Mouse (Mus musculus) MEL (cell line): ENCODE data around the gene Aoah. TPM values are rescaled to one million over a fixed set of nuclear protein-coding genes. Genes with fewer than 3 reads are reported as not detected.

Experiments
- DNase-seq: peaks from one replicate; pipeline ENCODE4 v3.0.0; 2011; ENCODE audit warnings: low read depth, low spot score
- H3K27ac ChIP-seq: 2 replicates; pipeline ENCODE4 v1.5.1; 2012; ENCODE audit warnings: low read depth, mild to moderate bottlenecking, control low read depth, low read length, moderate library complexity; ENCODE audit not compliant: control insufficient read depth
- H3K27me3 ChIP-seq, 2 experiments: fragments of 150-350 bp in 1 of 2; sonication (generic) in 1 of 2; 2 replicates each; pipeline ENCODE4 v1.6.1; 2012; ENCODE audit warnings: low read length in 2 of 2, mild to moderate bottlenecking in 2 of 2, improper control_type of control experiment in 1 of 2, moderate library complexity in 1 of 2; ENCODE audit not compliant: insufficient read depth in 2 of 2, control insufficient read depth in 1 of 2
- H3K36me3 ChIP-seq, 2 experiments: 2 replicates each; pipeline ENCODE4 v1.6.1; 2012 to 2014; ENCODE audit warnings: low read length in 2 of 2, improper control_type of control experiment in 1 of 2, inconsistent platforms in 1 of 2, mild to moderate bottlenecking in 1 of 2; ENCODE audit not compliant: insufficient read depth in 2 of 2, control insufficient read depth in 1 of 2
- H3K4me1 ChIP-seq, 2 experiments: fragments of 150-350 bp in 1 of 2; sonication (generic) in 1 of 2; 2 replicates each; pipeline ENCODE4 v1.6.1; 2012; ENCODE audit warnings: low read length in 2 of 2, improper control_type of control experiment in 1 of 2, mild to moderate bottlenecking in 1 of 2; ENCODE audit not compliant: insufficient read depth in 2 of 2, control insufficient read depth in 1 of 2
- H3K4me3 ChIP-seq, 2 experiments: fragments of 150-350 bp in 1 of 2; sonication (generic) in 1 of 2; 2 replicates each; pipeline ENCODE4 v1.5.1; 2012; ENCODE audit warnings: low read depth in 2 of 2, low read length in 2 of 2, mild to moderate bottlenecking in 2 of 2, moderate library complexity in 2 of 2, control low read depth in 1 of 2, improper control_type of control experiment in 1 of 2; ENCODE audit not compliant: control insufficient read depth in 1 of 2, insufficient read depth in 1 of 2
- H3K79me2 ChIP-seq: 2 replicates; pipeline ENCODE4 v1.6.1; 2012; ENCODE audit warnings: mild to moderate bottlenecking, low read length, moderate library complexity; ENCODE audit not compliant: control insufficient read depth, poor library complexity, insufficient read depth
- H3K9ac ChIP-seq: 2 replicates; pipeline ENCODE4 v1.6.1; 2012; ENCODE audit warnings: low read depth, mild to moderate bottlenecking, control low read depth, low read length, moderate library complexity; ENCODE audit not compliant: control insufficient read depth, poor library complexity, severe bottlenecking
- H3K9me3 ChIP-seq: fragments of 150-350 bp; sonication (generic); replicated peaks from 2 replicates; pipeline ENCODE4 v1.6.1; 2012; ENCODE audit warnings: mild to moderate bottlenecking, low read length, improper control_type of control experiment, moderate library complexity; ENCODE audit not compliant: insufficient read depth
- BHLHE40 ChIP-seq: IDR thresholded peaks from 2 replicates; pipeline ENCODE4 v1.6.1; 2012; ENCODE audit warnings: low read depth, mild to moderate bottlenecking, inconsistent platforms, low read length, improper control_type of control experiment, borderline replicate concordance
- E2F4 ChIP-seq: IDR thresholded peaks from 2 replicates; pipeline ENCODE4 v1.6.1; 2011; ENCODE audit warnings: low read depth, low read length, improper control_type of control experiment, borderline replicate concordance
- ELF1 ChIP-seq: IDR thresholded peaks from 2 replicates; pipeline ENCODE4 v1.6.1; 2014; ENCODE audit warnings: low read depth, mild to moderate bottlenecking, inconsistent platforms, low read length, improper control_type of control experiment, moderate library complexity
- EP300 ChIP-seq, 2 experiments: IDR thresholded peaks; 2 replicates each; pipeline ENCODE4 v1.6.1; 2011; ENCODE audit warnings: improper control_type of control experiment in 2 of 2, low read length in 2 of 2, low read depth in 1 of 2, mild to moderate bottlenecking in 1 of 2
- GABPA ChIP-seq: IDR thresholded peaks from 2 replicates; pipeline ENCODE4 v1.6.1; 2012; ENCODE audit warnings: low read depth, mild to moderate bottlenecking, inconsistent platforms, low read length, improper control_type of control experiment, moderate library complexity
- GATA1 ChIP-seq: IDR thresholded peaks from 2 replicates; pipeline ENCODE4 v1.6.1; 2011; ENCODE audit warnings: low read depth, low read length, improper control_type of control experiment
- HCFC1 ChIP-seq: IDR thresholded peaks from 2 replicates; pipeline ENCODE4 v1.6.1; 2012; ENCODE audit warnings: low read depth, mild to moderate bottlenecking, inconsistent platforms, low read length, improper control_type of control experiment, moderate library complexity
- MAFK ChIP-seq: IDR thresholded peaks from 2 replicates; pipeline ENCODE4 v1.6.1; 2011; ENCODE audit warnings: low read depth, mild to moderate bottlenecking, low read length, improper control_type of control experiment, borderline replicate concordance
- MAX ChIP-seq: IDR thresholded peaks from 2 replicates; pipeline ENCODE4 v1.6.1; 2011; ENCODE audit warnings: low read length, improper control_type of control experiment
- MAZ ChIP-seq: IDR thresholded peaks from 2 replicates; pipeline ENCODE4 v1.6.1; 2012; ENCODE audit warnings: low read depth, mild to moderate bottlenecking, inconsistent platforms, low read length, improper control_type of control experiment
- MEF2A ChIP-seq: IDR thresholded peaks from 2 replicates; pipeline ENCODE4 v1.6.1; 2014; ENCODE audit warnings: low read depth, mild to moderate bottlenecking, inconsistent platforms, low read length, improper control_type of control experiment; ENCODE audit not compliant: poor library complexity, insufficient replicate concordance, severe bottlenecking; ENCODE audit errors: extremely low read depth
- MXI1 ChIP-seq: IDR thresholded peaks from 2 replicates; pipeline ENCODE4 v1.6.1; 2011; ENCODE audit warnings: mild to moderate bottlenecking, low read depth, low read length, improper control_type of control experiment
- NRF1 ChIP-seq: IDR thresholded peaks from 2 replicates; pipeline ENCODE4 v1.6.1; 2014; ENCODE audit warnings: low read depth, mild to moderate bottlenecking, inconsistent platforms, low read length, improper control_type of control experiment, moderate library complexity; ENCODE audit not compliant: poor library complexity, insufficient read depth, severe bottlenecking
- POLR2AphosphoS2 ChIP-seq: IDR thresholded peaks from 2 replicates; pipeline ENCODE4 v1.6.1; 2011; ENCODE audit warnings: low read length, improper control_type of control experiment
- RAD21 ChIP-seq: IDR thresholded peaks from 2 replicates; pipeline ENCODE4 v1.6.1; 2011; ENCODE audit warnings: mild to moderate bottlenecking, low read depth, low read length, improper control_type of control experiment
- TBP ChIP-seq: IDR thresholded peaks from 2 replicates; pipeline ENCODE4 v1.8.0; 2011; ENCODE audit warnings: low read depth, low read length, improper control_type of control experiment
- UBTF ChIP-seq: IDR thresholded peaks from 2 replicates; pipeline ENCODE4 v1.6.1; 2012; ENCODE audit warnings: low read depth, mild to moderate bottlenecking, inconsistent platforms, low read length, improper control_type of control experiment, moderate library complexity, borderline replicate concordance; ENCODE audit not compliant: insufficient read depth
- USF1 ChIP-seq: IDR thresholded peaks from 2 replicates; pipeline ENCODE4 v1.6.1; 2014; ENCODE audit warnings: low read depth, mild to moderate bottlenecking, inconsistent platforms, low read length, improper control_type of control experiment, moderate library complexity
- USF2 ChIP-seq, 2 experiments: IDR thresholded peaks; 2 replicates each; pipeline ENCODE4 v1.6.1; 2011 to 2012; ENCODE audit warnings: improper control_type of control experiment in 2 of 2, low read length in 2 of 2, borderline replicate concordance in 1 of 2, inconsistent platforms in 1 of 2, low read depth in 1 of 2, mild to moderate bottlenecking in 1 of 2; ENCODE audit not compliant: insufficient read depth in 1 of 2
- ZKSCAN1 ChIP-seq: IDR thresholded peaks from 2 replicates; pipeline ENCODE4 v1.6.1; 2012; ENCODE audit warnings: low read depth, mild to moderate bottlenecking, inconsistent platforms, low read length, improper control_type of control experiment, moderate library complexity
- ZNF384 ChIP-seq: IDR thresholded peaks from 2 replicates; pipeline ENCODE4 v1.6.1; 2012; ENCODE audit warnings: low read depth, mild to moderate bottlenecking, inconsistent platforms, low read length, improper control_type of control experiment
- polyA plus RNA-seq, 2 experiments: library from polyadenylated mRNA; stranded (reverse) in 1 of 2; unstranded in 1 of 2; fragments of >175 nt in 1 of 2; fragments of >200 nt in 1 of 2; gene quantifications; 2 replicates each; pipeline versions ENCODE4 v1.2.1 to v1.2.4; 2012; ENCODE audit warnings: low replicate concordance in 2 of 2, low read depth in 1 of 2; ENCODE audit not compliant: insufficient read length in 2 of 2, insufficient read depth in 1 of 2, missing spikeins in 1 of 2
- total RNA-seq: library from RNA; depleted of rRNA; stranded (reverse); fragments of 300-350 nt; gene quantifications from 2 replicates; pipeline ENCODE4 v1.2.3, GENCODE M21; 2012

Aoah gene
- total and polyA plus RNA-seq, 3 experiments, result not detected

DNA sequence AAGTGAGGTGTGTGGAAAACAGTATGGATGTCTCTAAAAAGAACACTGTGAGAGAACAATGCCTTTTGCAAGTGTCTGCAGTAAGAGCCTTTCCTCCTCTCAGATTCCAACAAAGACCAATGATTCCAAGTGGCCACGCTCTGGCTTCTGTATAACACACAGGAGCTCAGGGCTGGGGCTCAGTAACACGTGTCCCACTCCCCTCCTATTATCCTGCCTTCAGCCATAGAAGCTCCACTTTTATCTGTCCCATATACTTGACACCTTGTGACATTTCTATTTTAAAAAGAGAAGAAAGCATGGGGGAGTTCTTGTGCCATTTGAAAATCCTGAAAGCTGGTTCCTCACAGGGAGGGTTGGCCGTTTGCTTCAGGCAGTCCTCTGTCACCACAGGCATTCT is 219.7 kb downstream of the Aoah start:
- no peak for DNase-seq
- Histone ChIP-seq H3K9ac (no peak overlapping the region), H3K9me3 (no peaks in the 10 kb centered on the region), H3K79me2 (no peaks in the 10 kb centered on the region), H3K27me3 (no peaks in the 10 kb centered on the region; a peak in 1 of 4 replicates), H3K36me3 (no peaks in the 10 kb centered on the region), H3K4me1 (no peaks in the 10 kb centered on the region), H3K4me3 (no peak overlapping the region), H3K27ac (no peak overlapping the region)
- TF ChIP-seq MAX (no peak), ZKSCAN1 (no peak), GATA1 (no peak), TBP (no peak), MXI1 (no peak), MAFK (no peak), HCFC1 (no peak), RAD21 (no peak), NRF1 (no peak), EP300 (IDR thresholded peaks at IDR 0.05; ENCODE audit: low read depth in 1 of 2, low read length in 2 of 2) (no peak), BHLHE40 (no peak), UBTF (no peak), GABPA (no peak), POLR2AphosphoS2 (no peak), E2F4 (no peak), MAZ (no peak), USF1 (no peak)

DNA sequence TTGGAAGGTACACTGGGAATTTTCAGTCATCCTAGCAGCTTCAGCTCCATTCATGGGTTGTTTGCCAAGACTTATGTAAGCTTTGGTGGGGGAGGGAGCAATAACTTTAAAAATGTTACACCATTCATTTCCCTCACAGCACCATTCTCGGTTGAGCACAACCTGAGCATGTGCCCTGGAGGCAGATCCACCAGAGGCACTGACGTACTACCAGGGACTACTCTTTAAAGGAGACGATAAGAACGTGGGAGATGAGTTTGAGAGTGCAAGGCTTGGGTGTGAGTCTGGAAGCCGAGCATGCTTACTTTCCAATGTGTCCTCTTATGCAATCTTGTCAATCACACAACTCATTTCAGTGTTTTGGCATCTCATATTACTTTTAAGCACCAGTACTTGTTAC is 230.9 kb downstream of the Aoah start:
- Histone ChIP-seq H3K79me2 (no peaks in the 10 kb centered on the region), H3K4me1 (no peaks in the 10 kb centered on the region), H3K9ac (no peak overlapping the region), H3K4me3 (no peak overlapping the region), H3K27ac (no peak overlapping the region), H3K27me3 (no peaks in the 10 kb centered on the region; a peak in 1 of 4 replicates), H3K9me3 (no peaks in the 10 kb centered on the region), H3K36me3 (no peaks in the 10 kb centered on the region)
- no peak for DNase-seq
- TF ChIP-seq E2F4, result no peak
- no peak for TF ChIP-seq ZNF384
- TF ChIP-seq EP300 (IDR thresholded peaks at IDR 0.05; ENCODE audit: low read depth in 1 of 2, low read length in 2 of 2), result no peak
- TF ChIP-seq USF2 (IDR thresholded peaks at IDR 0.05; ENCODE audit: borderline replicate concordance in 1 of 2, insufficient read depth in 1 of 2, low read depth in 1 of 2, low read length in 2 of 2), result no peak
- no peak for TF ChIP-seq ELF1
- TF ChIP-seq MEF2A, result no peak
